Mouse (Mus musculus): ENCODE measurements around the gene Tacc2.

GRCm38 (mm10) chr7:130715467-130715866, 138.2 kb downstream of the Tacc2 start:
- no peak for TF ChIP-seq CTCF (IDR thresholded peaks at IDR 0.05; ENCODE audit: low read depth, low read length)
- no peak for TF ChIP-seq POLR2A (IDR thresholded peaks at IDR 0.05; ENCODE audit: extremely low read depth, insufficient read depth, low read length)

Measured in liver, adult 2 months (tissue).